Mouse (Mus musculus): ENCODE measurements around the gene Gpsm3. TPM values are rescaled to one million over a fixed set of nuclear protein-coding genes. Genes with fewer than 3 reads are reported as not detected.

The Gpsm3 gene
- polyA plus RNA-seq, 1 experiment from 2014 or later: 3.4 TPM

- H3K9ac ChIP-seq (replicated peaks): peak overlapping the region; percentile 99
- peak overlapping the region; percentile 99 for H3K27ac ChIP-seq
- H3K4me3 ChIP-seq (replicated peaks): peak overlapping the region; percentile 84
- H3K36me3 ChIP-seq: peaks cover 17% of the 10 kb centered on the region
- peak overlapping the region; percentile 96 for H3K4me2 ChIP-seq (replicated peaks)
- peak; percentile 38 for ATAC-seq
- under 1% methylated on average over 32 of the region's 35 CpGs for WGBS
- H3K9me3 ChIP-seq: no peaks in the 10 kb centered on the region
- peaks cover 81% of the 10 kb centered on the region for H3K4me1 ChIP-seq (replicated peaks)
- H3K27me3 ChIP-seq: no peaks in the 10 kb centered on the region
These were observed 2.4 kb downstream of the Gpsm3 start for GRCm38 (mm10) chr17:34591994-34592375.

DNA sequence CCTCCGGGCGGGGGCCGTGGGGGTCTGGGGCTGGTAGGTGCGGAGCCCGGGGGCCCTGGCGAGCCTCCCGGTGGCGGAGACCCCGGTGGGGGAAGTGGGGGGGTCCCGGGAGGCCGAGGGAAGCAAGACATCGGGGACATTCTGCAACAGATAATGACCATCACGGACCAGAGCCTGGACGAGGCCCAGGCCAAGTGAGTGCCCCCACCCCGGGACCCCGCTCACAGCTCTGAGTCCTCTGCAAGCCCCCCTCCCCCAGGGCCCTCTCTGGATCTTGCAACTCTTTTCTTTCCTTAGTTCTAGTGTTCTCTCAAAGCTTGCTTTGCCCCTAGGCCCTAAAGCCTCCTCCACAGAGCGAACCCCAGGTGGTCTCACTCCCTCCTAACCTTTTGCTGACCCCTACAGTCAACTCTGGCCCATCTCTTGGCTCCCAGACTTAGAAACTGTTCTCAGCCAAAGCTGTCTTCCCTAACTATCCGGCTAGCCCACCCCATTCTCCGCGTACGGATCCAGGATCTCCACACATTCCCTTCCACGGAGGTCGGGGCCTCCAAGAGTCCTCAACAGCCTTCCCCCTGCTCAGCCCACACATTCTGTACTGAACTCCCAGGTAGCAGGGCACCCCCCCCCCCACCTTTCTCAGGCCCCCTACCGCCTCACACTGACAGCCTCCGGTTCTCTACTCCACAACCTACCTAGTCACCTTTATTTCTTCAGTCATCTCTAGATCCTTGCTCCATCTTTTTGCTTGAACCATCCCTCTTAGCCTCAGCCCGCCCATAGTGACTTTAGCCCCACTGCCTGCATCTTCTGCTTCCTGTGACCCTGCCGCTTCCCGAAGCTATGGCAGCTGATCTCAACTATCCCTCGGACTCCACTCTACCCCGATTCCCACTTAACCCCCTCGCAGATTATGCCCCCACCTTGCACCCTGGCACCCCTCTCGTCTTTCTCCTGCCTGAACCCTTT, 3.3 kb downstream of the Gpsm3 start:
- H3K9ac ChIP-seq (replicated peaks): peak overlapping the region; percentile 99
- 2% methylated on average over 31 of the region's 32 CpGs for WGBS
- ATAC-seq: peak; percentile 34
- H3K4me1 ChIP-seq (replicated peaks): peaks cover 85% of the 10 kb centered on the region
- H3K27ac ChIP-seq: peak overlapping the region; percentile 99
- peak overlapping the region; percentile 96 for H3K4me2 ChIP-seq (replicated peaks)
- peak overlapping the region; percentile 84 for H3K4me3 ChIP-seq (replicated peaks)
- peaks cover 17% of the 10 kb centered on the region for H3K36me3 ChIP-seq
- no peaks in the 10 kb centered on the region for H3K27me3 ChIP-seq
- no peaks in the 10 kb centered on the region for H3K9me3 ChIP-seq

- peaks cover 17% of the 10 kb centered on the region for H3K36me3 ChIP-seq
- peak overlapping the region; percentile 99 for H3K27ac ChIP-seq
- no peaks in the 10 kb centered on the region for H3K9me3 ChIP-seq
- H3K4me3 ChIP-seq (replicated peaks): peak overlapping the region; percentile 84
- WGBS: 47% methylated on average over 34 of the region's 34 CpGs
- peaks cover 79% of the 10 kb centered on the region for H3K4me1 ChIP-seq (replicated peaks)
- H3K27me3 ChIP-seq: no peaks in the 10 kb centered on the region
- ATAC-seq: no peak
- peak overlapping the region; percentile 99 for H3K9ac ChIP-seq (replicated peaks)
- peak overlapping the region; percentile 96 for H3K4me2 ChIP-seq (replicated peaks)
These were observed 4.3 kb downstream of the Gpsm3 start for GRCm38 (mm10) chr17:34593752-34594525.

DNA sequence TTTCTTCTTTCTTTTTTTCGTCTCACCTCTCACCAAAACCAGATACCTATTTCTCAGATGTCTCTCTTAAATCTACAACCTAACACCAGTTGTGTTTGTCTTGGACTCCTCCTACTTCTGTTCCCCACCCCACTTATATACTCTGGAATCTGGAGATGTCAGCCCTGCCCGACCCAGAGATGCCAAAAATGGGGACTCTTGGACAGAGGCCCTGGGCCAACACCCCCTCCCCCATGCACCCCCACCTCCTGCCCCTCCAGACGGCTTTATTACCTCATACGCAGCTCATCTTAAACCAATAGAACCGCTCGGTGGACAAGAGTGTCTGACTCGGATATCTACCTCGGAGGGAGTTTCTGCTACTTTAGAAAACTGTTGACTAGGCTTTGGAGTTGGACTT, 6.5 kb downstream of the Gpsm3 start:
- no peak overlapping the region for H3K4me3 ChIP-seq (replicated peaks)
- no peak overlapping the region for H3K27ac ChIP-seq
- H3K27me3 ChIP-seq: no peaks in the 10 kb centered on the region
- peaks cover 58% of the 10 kb centered on the region for H3K4me1 ChIP-seq (replicated peaks)
- H3K9me3 ChIP-seq: no peaks in the 10 kb centered on the region
- no peak overlapping the region for H3K9ac ChIP-seq (replicated peaks)
- H3K36me3 ChIP-seq: peaks cover 33% of the 10 kb centered on the region
- H3K4me2 ChIP-seq (replicated peaks): no peak overlapping the region
- 73% methylated on average over 8 of the region's 8 CpGs for WGBS
- no peak for ATAC-seq

- H3K36me3 ChIP-seq: peaks cover 41% of the 10 kb centered on the region
- peak within 1 kb of the TSS; percentile 52; the same call in 1 of the 2 replicates for H3K9ac ChIP-seq (replicated peaks)
- no peaks in the 10 kb centered on the region for H3K9me3 ChIP-seq
- no peak for ATAC-seq
- no peak within 1 kb of the TSS for H3K4me3 ChIP-seq (replicated peaks)
- H3K4me2 ChIP-seq (replicated peaks): no peak within 1 kb of the TSS
- 18% methylated on average over 6 of the region's 6 CpGs for WGBS
- no peaks in the 10 kb centered on the region for H3K27me3 ChIP-seq
- H3K27ac ChIP-seq: peak within 1 kb of the TSS; percentile 2
- H3K4me1 ChIP-seq (replicated peaks): peaks cover 61% of the 10 kb centered on the region
These were observed 8.0 kb downstream of the Gpsm3 start, which contains the start of gene Ager for GRCm38 (mm10) chr17:34597566-34598095. Gene Ager (plus strand): TSS chr17:34597862.

GRCm38 (mm10) chr17:34599891-34600290, 10.3 kb downstream of the Gpsm3 start:
- Histone ChIP-seq H3K9ac (replicated peaks) (no peak overlapping the region), H3K4me2 (replicated peaks) (no peak overlapping the region), H3K27me3 (no peaks in the 10 kb centered on the region), H3K36me3 (peaks cover 37% of the 10 kb centered on the region), H3K4me3 (replicated peaks) (no peak overlapping the region), H3K9me3 (no peaks in the 10 kb centered on the region), H3K4me1 (replicated peaks) (peaks cover 47% of the 10 kb centered on the region), H3K27ac (no peak overlapping the region)
- 75% methylated on average over 9 of the region's 9 CpGs for WGBS
- no peak for ATAC-seq

GRCm38 (mm10) chr17:34601796-34602195, 12.2 kb downstream of the Gpsm3 start:
- WGBS: 90% methylated on average over 12 of the region's 12 CpGs
- Histone ChIP-seq H3K9me3 (no peaks in the 10 kb centered on the region), H3K4me3 (replicated peaks) (peak overlapping the region; percentile 78), H3K36me3 (peaks cover 24% of the 10 kb centered on the region), H3K27me3 (no peaks in the 10 kb centered on the region), H3K27ac (no peak overlapping the region), H3K4me1 (replicated peaks) (peaks cover 43% of the 10 kb centered on the region), H3K9ac (replicated peaks) (peak overlapping the region; percentile 23; the same call in 1 of the 2 replicates), H3K4me2 (replicated peaks) (peak overlapping the region; percentile 90)
- ATAC-seq: no peak

- H3K4me2 ChIP-seq (replicated peaks): peak within 1 kb of the TSS; percentile 100
- peak within 1 kb of the TSS; percentile 97 for H3K9ac ChIP-seq (replicated peaks)
- peak within 1 kb of the TSS; percentile 91 for H3K27ac ChIP-seq
- H3K36me3 ChIP-seq: peaks cover 28% of the 10 kb centered on the region
- under 1% methylated on average over 30 of the region's 30 CpGs for WGBS
- H3K9me3 ChIP-seq: no peaks in the 10 kb centered on the region
- peak within 1 kb of the TSS; percentile 93 for H3K4me3 ChIP-seq (replicated peaks)
- peak; percentile 97 for ATAC-seq
- H3K4me1 ChIP-seq (replicated peaks): peaks cover 47% of the 10 kb centered on the region
- no peaks in the 10 kb centered on the region for H3K27me3 ChIP-seq
These were observed 13.9 kb downstream of the Gpsm3 start, which contains the start of gene Rnf5 for GRCm38 (mm10) chr17:34603375-34604060. Gene Rnf5 (minus strand): TSS chr17:34603690.

- under 1% methylated on average over 35 of the region's 35 CpGs for WGBS
- Histone ChIP-seq H3K27me3 (no peaks in the 10 kb centered on the region), H3K4me3 (replicated peaks) (peak within 1 kb of the TSS; percentile 93), H3K27ac (peak within 1 kb of the TSS; percentile 91), H3K9me3 (no peaks in the 10 kb centered on the region), H3K4me2 (replicated peaks) (peak within 1 kb of the TSS; percentile 100), H3K36me3 (peaks cover 28% of the 10 kb centered on the region), H3K4me1 (replicated peaks) (peaks cover 53% of the 10 kb centered on the region), H3K9ac (replicated peaks) (peak within 1 kb of the TSS; percentile 97)
- peak; percentile 87 for ATAC-seq
These were observed 14.5 kb downstream of the Gpsm3 start, which contains the start of gene Agpat1 for GRCm38 (mm10) chr17:34604061-34604508. Gene Agpat1 (plus strand): TSS chr17:34604262.

GRCm38 (mm10) chr17:34604511-34605237, 15.1 kb downstream of the Gpsm3 start:
- 20% methylated on average over 24 of the region's 24 CpGs for WGBS
- Histone ChIP-seq H3K36me3 (peaks cover 27% of the 10 kb centered on the region), H3K27me3 (no peaks in the 10 kb centered on the region), H3K9ac (replicated peaks) (peak overlapping the region; percentile 97), H3K4me1 (replicated peaks) (peaks cover 56% of the 10 kb centered on the region), H3K27ac (peak overlapping the region; percentile 91), H3K4me2 (replicated peaks) (peak overlapping the region; percentile 100), H3K4me3 (replicated peaks) (peak overlapping the region; percentile 93), H3K9me3 (no peaks in the 10 kb centered on the region)
- ATAC-seq: no peak
